Mouse (Mus musculus): ENCODE measurements around the gene Grtp1. TPM values are rescaled to one million over a fixed set of nuclear protein-coding genes. Genes with fewer than 3 reads are reported as not detected.

Grtp1 gene
- polyA plus RNA-seq, 1 experiment, result 29.0 TPM

GRCm38 (mm10) chr8:13234803-13235202, 34.4 kb upstream of the Grtp1 start:
- TF ChIP-seq POLR2A (IDR thresholded peaks at IDR 0.05; ENCODE audit: insufficient read depth, low read length) (no peak), EP300 (IDR thresholded peaks at IDR 0.05; ENCODE audit: insufficient read depth, low read depth, low read length) (no peak), CTCF (IDR thresholded peaks at IDR 0.05; ENCODE audit: low read depth, low read length) (no peak)
- H3K9me3 ChIP-seq (replicated peaks; ENCODE audit: control insufficient read depth, insufficient read depth, low read length, poor library complexity, severe bottlenecking), result no peaks in the 10 kb centered on the region
- no peak overlapping the region for H3K9ac ChIP-seq (ENCODE audit: low read depth, poor library complexity, severe bottlenecking)

DNA sequence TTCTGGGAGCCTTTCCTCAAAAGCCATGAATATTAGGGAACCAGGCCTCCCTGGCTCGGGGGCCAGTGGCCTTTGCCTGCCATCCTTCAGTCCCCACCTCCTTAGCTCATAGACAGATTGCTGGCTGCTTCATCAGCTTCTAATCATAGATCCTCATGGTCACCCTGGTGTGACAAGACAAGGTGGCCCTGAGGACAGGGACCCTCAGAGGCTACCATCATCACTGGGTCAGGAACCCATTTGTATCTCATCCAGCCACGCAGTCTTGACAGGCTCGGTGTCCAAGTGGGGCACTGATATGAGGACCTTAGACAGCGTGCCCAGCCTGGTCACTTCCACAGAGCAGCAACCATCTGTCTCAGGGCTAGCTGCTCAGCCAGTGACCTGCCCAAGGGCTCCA, 30.1 kb upstream of the Grtp1 start:
- H3K4me1 ChIP-seq (ENCODE audit: control insufficient read depth, insufficient read depth, low read length), result no peaks in the 10 kb centered on the region
- H3K9me3 ChIP-seq (replicated peaks; ENCODE audit: control insufficient read depth, insufficient read depth, low read length, poor library complexity, severe bottlenecking), result no peaks in the 10 kb centered on the region
- H3K27ac ChIP-seq (ENCODE audit: insufficient read depth, low read length), result no peak overlapping the region
- H3K36me3 ChIP-seq (ENCODE audit: control insufficient read depth, insufficient read depth, low read length, poor library complexity, severe bottlenecking), result no peaks in the 10 kb centered on the region
- H3K4me3 ChIP-seq (ENCODE audit: low read depth, low read length), result no peak overlapping the region
- no peak for TF ChIP-seq CTCF (IDR thresholded peaks at IDR 0.05; ENCODE audit: low read depth, low read length)
- TF ChIP-seq POLR2A (IDR thresholded peaks at IDR 0.05; ENCODE audit: insufficient read depth, low read length), result no peak
- no peak for TF ChIP-seq EP300 (IDR thresholded peaks at IDR 0.05; ENCODE audit: insufficient read depth, low read depth, low read length)
- H3K9ac ChIP-seq (ENCODE audit: low read depth, poor library complexity, severe bottlenecking), result no peak overlapping the region
- no peaks in the 10 kb centered on the region for H3K27me3 ChIP-seq (ENCODE audit: control insufficient read depth, insufficient read depth, low read length, poor library complexity, severe bottlenecking)

More at GRCm38 (mm10) chr8:13234803-13235202, 34.4 kb upstream of the Grtp1 start:
- Histone ChIP-seq H3K4me3 (ENCODE audit: low read depth, low read length) (no peak overlapping the region), H3K27ac (ENCODE audit: insufficient read depth, low read length) (no peak overlapping the region), H3K36me3 (ENCODE audit: control insufficient read depth, insufficient read depth, low read length, poor library complexity, severe bottlenecking) (no peaks in the 10 kb centered on the region), H3K27me3 (ENCODE audit: control insufficient read depth, insufficient read depth, low read length, poor library complexity, severe bottlenecking) (no peaks in the 10 kb centered on the region), H3K4me1 (ENCODE audit: control insufficient read depth, insufficient read depth, low read length) (no peaks in the 10 kb centered on the region)

GRCm38 (mm10) chr8:13229802-13230201, 29.4 kb upstream of the Grtp1 start:
- Histone ChIP-seq H3K9me3 (replicated peaks; ENCODE audit: control insufficient read depth, insufficient read depth, low read length, poor library complexity, severe bottlenecking) (no peaks in the 10 kb centered on the region), H3K4me3 (ENCODE audit: low read depth, low read length) (no peak overlapping the region), H3K27me3 (ENCODE audit: control insufficient read depth, insufficient read depth, low read length, poor library complexity, severe bottlenecking) (no peaks in the 10 kb centered on the region), H3K9ac (ENCODE audit: low read depth, poor library complexity, severe bottlenecking) (no peak overlapping the region), H3K36me3 (ENCODE audit: control insufficient read depth, insufficient read depth, low read length, poor library complexity, severe bottlenecking) (no peaks in the 10 kb centered on the region), H3K27ac (ENCODE audit: insufficient read depth, low read length) (no peak overlapping the region), H3K4me1 (ENCODE audit: control insufficient read depth, insufficient read depth, low read length) (no peaks in the 10 kb centered on the region)
- TF ChIP-seq CTCF (IDR thresholded peaks at IDR 0.05; ENCODE audit: low read depth, low read length) (no peak), POLR2A (IDR thresholded peaks at IDR 0.05; ENCODE audit: insufficient read depth, low read length) (no peak)

DNA sequence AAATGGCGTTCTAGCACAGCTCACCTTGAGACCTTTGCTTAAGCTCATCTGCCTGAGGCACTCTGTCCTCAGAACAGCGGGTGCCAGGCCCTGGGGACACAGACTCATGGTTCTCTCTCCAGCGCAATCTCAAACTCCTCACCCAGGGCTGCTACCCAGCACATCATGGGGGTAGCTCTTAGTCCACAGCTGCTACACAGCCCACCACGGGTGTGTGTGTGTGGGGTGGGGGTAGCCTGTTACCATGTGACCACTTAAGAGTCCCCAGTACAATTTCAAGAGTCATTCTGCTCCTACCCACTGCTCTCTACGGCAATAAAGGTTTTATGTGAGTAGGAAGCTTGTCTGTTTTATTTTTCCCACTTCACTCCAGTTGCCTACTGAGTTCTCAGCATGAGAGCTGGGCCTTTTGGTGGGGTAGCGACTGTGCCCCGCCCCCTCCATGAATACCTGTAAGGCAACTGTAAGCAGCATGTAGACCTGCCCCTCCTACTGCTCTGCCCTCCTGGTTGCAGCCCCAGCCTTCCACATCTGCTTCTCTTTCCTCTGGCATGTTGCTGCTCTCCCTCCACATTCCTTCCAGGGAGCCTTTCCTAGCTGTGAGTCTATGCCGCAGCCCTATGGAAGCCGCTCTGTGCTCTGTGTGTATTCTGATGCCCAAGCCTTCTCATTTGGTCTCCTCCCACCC, 28.6 kb upstream of the Grtp1 start:
- no peak for TF ChIP-seq EP300 (IDR thresholded peaks at IDR 0.05; ENCODE audit: insufficient read depth, low read depth, low read length)
- no peak for TF ChIP-seq POLR2A (IDR thresholded peaks at IDR 0.05; ENCODE audit: insufficient read depth, low read length)
- H3K9me3 ChIP-seq (replicated peaks; ENCODE audit: control insufficient read depth, insufficient read depth, low read length, poor library complexity, severe bottlenecking), result no peaks in the 10 kb centered on the region
- no peak overlapping the region for H3K9ac ChIP-seq (ENCODE audit: low read depth, poor library complexity, severe bottlenecking)
- H3K27me3 ChIP-seq (ENCODE audit: control insufficient read depth, insufficient read depth, low read length, poor library complexity, severe bottlenecking), result no peaks in the 10 kb centered on the region
- H3K36me3 ChIP-seq (ENCODE audit: control insufficient read depth, insufficient read depth, low read length, poor library complexity, severe bottlenecking), result no peaks in the 10 kb centered on the region
- no peak overlapping the region for H3K27ac ChIP-seq (ENCODE audit: insufficient read depth, low read length)
- no peaks in the 10 kb centered on the region for H3K4me1 ChIP-seq (ENCODE audit: control insufficient read depth, insufficient read depth, low read length)
- no peak overlapping the region for H3K4me3 ChIP-seq (ENCODE audit: low read depth, low read length)

DNA sequence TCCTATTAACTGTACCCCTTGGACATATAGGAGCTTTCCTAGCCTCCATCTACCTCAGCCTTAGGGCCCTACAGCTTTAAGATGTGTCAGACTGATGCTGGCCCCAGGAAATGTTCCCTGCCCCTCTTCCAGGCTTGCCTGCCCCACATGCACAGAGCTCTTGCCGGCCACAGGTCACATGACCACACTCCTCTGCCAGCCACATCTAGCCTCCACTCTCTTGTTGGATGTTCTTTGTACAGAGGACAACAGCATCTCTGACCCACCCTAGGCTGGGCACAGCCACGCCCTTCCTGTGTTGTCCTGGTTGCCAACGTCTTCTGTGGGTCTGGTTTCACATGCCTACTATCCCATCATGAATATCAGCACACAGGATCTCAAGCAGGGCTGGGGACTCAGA, 26.8 kb upstream of the Grtp1 start:
- H3K27ac ChIP-seq (ENCODE audit: insufficient read depth, low read length), result no peak overlapping the region
- no peaks in the 10 kb centered on the region for H3K27me3 ChIP-seq (ENCODE audit: control insufficient read depth, insufficient read depth, low read length, poor library complexity, severe bottlenecking)
- no peaks in the 10 kb centered on the region for H3K36me3 ChIP-seq (ENCODE audit: control insufficient read depth, insufficient read depth, low read length, poor library complexity, severe bottlenecking)
- no peak overlapping the region for H3K4me3 ChIP-seq (ENCODE audit: low read depth, low read length)
- H3K9ac ChIP-seq (ENCODE audit: low read depth, poor library complexity, severe bottlenecking), result no peak overlapping the region
- H3K9me3 ChIP-seq (replicated peaks; ENCODE audit: control insufficient read depth, insufficient read depth, low read length, poor library complexity, severe bottlenecking), result no peaks in the 10 kb centered on the region
- TF ChIP-seq CTCF (IDR thresholded peaks at IDR 0.05; ENCODE audit: low read depth, low read length) (no peak), EP300 (IDR thresholded peaks at IDR 0.05; ENCODE audit: insufficient read depth, low read depth, low read length) (no peak), POLR2A (IDR thresholded peaks at IDR 0.05; ENCODE audit: insufficient read depth, low read length) (no peak)
- no peaks in the 10 kb centered on the region for H3K4me1 ChIP-seq (ENCODE audit: control insufficient read depth, insufficient read depth, low read length)

DNA sequence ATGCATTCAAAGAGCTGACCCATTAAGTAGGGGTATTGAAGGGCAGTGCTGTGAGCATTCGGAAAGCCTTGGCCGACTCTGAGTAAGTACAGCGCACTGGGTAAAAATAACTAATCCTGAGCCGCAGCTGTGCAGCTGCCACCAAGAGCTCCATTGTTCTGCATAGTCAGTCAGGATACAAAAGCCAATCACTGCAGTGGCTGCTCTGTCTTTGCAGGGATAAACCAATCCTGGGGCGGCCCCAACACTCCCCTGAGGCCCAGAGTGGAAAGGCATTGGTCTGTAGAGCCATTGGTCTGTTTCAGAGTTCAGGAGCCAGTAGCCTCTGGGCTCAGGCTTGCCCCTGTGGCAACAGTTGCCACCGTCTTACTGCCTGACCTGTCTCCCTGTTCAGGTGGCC, 25.9 kb upstream of the Grtp1 start:
- no peak overlapping the region for H3K27ac ChIP-seq (ENCODE audit: insufficient read depth, low read length)
- no peaks in the 10 kb centered on the region for H3K27me3 ChIP-seq (ENCODE audit: control insufficient read depth, insufficient read depth, low read length, poor library complexity, severe bottlenecking)
- no peaks in the 10 kb centered on the region for H3K4me1 ChIP-seq (ENCODE audit: control insufficient read depth, insufficient read depth, low read length)
- H3K9ac ChIP-seq (ENCODE audit: low read depth, poor library complexity, severe bottlenecking), result no peak overlapping the region
- H3K9me3 ChIP-seq (replicated peaks; ENCODE audit: control insufficient read depth, insufficient read depth, low read length, poor library complexity, severe bottlenecking), result no peaks in the 10 kb centered on the region
- H3K4me3 ChIP-seq (ENCODE audit: low read depth, low read length), result no peak overlapping the region
- TF ChIP-seq EP300 (IDR thresholded peaks at IDR 0.05; ENCODE audit: insufficient read depth, low read depth, low read length) (no peak), POLR2A (IDR thresholded peaks at IDR 0.05; ENCODE audit: insufficient read depth, low read length) (no peak)
- no peaks in the 10 kb centered on the region for H3K36me3 ChIP-seq (ENCODE audit: control insufficient read depth, insufficient read depth, low read length, poor library complexity, severe bottlenecking)

Measured in ES-Bruce4 (cell line).